Mouse (Mus musculus) retina, adult 2 months (tissue): Measurements from ENCODE around the gene Trpv1.

ENCODE experiments used
- DNase-seq: peaks from one replicate; pipeline ENCODE4 v3.0.0-alpha.2; 2012; ENCODE audit warnings: low read depth, low spot score

The Trpv1 gene

DNA sequence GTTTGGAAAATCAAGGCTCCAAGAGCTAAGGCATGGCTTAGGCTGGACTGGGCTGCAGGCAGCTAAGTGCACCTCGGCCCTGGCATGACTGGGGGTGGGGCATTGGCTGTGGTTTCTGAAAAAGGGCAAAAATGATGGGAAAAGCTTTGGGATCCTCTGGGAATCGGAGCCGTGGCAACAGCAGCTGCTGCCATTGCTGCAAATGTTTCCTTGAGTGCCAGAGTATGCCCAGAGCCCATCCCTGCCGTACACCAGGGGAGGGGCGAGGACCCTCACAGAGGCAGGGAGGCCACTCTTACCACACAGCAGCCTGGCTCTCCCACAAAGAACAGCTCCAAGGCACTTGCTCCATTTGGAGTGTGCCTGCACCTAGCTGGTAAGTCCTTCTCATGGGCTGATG is at the start of gene Trpv1:
Gene Trpv1, plus strand, starts transcription at position 301 of the 400 bp plus-strand sequence.
- no peak for DNase-seq

DNA sequence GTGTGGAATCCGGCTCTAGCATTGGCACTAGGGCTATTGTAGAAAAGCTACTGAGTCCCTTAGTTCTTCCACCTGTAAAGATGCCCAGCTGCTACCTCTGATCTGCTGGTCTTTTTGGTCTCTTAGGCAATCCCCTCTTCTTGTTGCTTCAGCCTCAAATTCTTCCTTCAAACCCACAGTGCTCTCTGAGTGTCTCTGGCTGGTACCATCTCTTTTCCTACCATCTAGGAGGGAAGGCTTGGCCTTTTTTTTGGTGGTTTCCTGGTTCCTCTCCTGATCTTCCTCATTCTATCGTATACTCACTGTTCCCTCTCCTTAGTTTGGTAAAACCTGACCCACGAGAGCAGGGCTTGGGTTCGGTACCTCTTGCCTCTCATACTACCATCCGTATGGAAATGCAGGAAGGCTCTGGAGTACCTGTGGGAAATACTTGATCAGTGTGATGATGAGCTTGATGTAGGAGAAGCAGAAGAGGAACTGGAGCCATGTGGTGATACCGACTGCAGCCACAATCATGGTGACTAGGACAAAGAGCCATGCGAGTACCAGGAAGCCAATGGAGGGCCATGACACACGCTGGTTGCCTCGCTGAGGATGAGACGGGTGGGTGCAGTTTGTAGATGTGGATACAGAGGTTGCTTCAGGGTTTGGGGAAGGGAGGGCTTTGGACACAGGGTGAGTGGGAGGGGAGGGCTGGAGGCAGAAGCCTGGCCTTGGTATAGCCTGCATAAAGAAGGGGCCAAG is 48.0 kb upstream of the Trpv1 start:
- no peak for DNase-seq

DNA sequence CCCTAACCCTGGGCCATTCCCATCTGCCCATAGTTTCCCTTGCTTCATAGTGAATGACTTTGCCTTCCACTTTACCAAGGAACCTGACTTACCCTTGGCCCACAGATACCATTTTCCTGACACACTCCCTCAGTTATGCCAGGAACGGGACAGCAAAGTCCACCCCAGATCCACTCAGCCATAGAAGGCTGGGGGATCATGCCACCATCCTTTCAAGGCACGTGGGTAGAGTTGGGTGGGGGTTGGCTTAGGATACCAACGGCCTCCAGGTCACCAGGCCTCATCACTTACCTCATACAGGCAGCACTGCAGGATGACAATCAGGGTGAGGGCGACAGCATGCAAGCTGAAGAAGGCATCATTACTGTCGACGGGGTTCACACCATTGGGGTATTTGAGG is 46.9 kb upstream of the Trpv1 start:
- no peak for DNase-seq

DNA sequence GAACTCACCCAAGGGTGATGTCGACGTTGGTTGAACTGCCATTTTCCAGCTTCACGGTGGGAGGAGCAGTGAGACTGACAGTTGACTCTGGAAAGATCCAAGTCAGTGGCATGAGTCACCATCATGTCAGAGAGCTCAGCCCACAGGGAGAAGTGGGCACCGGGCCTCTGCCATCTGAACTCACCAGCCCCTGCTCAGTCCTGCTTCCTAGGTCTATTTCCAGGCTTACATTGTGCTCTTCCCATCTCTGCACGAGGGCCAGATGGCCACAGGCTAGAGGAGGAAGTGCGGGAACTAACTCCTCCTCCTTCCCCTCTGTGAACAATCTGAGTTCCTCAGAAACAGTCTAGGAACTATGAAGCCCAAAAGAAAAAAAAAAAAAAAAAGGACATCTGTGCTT is 41.0 kb upstream of the Trpv1 start:
- no peak for DNase-seq

DNA sequence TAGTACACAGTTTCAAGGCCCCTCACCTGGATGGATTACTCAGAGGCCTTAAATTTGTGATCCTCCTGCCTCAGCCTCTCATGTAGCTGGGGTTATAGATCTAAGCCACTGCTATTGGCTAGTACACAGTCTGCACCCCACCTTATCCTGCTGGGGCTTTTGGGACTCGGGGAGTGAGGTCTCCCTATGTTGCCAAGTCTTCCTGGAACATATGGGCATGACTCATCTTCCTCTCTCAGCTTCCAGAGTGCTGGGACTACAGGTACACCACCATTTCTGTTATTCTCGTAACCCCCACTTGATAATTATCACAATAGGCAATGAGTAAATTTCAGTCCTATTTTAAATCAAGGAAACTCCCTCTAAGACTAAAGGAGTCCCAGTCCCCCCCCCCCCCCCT is 39.6 kb upstream of the Trpv1 start:
- no peak for DNase-seq

DNA sequence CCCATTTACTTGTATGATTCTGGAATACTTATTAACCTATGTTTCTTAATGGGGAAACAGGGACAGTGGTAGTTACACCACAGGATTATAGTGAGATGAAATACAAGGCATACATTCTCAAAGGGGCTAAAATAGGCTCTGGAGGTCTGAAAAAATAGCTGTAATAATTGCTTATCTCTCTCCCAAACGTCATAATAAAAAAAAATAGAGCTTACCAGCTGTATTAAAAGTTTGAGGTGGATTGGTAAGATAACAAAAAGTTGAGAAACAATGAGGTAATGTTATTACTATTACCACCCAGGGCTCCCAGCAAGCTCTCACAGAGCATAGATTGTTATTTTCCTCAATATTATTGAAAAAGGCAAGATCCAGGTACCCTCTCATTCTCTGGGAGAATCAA is 35.9 kb upstream of the Trpv1 start:
- DNase-seq = no peak

DNA sequence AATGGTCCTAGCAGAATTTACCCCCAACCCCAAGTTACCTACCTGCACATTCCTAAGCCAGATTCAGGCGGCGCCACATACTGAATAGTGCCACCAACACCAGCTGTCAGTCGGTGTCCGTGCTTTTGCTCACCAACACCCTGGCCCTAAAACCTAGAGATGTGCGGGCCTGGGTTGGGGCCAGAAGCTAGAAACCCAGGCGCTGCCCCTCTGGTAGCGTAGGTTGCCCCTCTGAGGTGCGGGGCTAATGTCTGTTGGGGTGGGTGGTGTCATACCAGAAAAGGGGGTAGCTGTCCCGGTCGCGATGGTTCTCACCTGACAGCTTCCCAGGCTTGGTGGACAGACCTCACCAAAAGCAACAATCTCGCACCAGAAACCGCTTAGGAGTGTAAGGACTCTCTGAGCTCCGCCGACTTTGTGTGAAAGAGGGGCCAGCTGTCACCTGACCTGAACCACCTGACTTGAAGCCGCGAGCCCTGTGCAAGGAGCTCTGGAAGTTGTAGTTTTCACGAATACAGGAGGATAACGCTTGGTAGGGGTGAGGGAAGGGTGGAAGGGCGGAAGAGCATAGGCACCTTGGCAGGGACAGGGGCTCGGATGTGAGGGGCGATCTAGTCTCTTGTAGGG is 35.4 kb upstream of the Trpv1 start, which contains the start of gene Ctns:
Gene Ctns, minus strand, starts transcription at position 440 of the 627 bp plus-strand sequence.
- DNase-seq = peak; percentile 81

DNA sequence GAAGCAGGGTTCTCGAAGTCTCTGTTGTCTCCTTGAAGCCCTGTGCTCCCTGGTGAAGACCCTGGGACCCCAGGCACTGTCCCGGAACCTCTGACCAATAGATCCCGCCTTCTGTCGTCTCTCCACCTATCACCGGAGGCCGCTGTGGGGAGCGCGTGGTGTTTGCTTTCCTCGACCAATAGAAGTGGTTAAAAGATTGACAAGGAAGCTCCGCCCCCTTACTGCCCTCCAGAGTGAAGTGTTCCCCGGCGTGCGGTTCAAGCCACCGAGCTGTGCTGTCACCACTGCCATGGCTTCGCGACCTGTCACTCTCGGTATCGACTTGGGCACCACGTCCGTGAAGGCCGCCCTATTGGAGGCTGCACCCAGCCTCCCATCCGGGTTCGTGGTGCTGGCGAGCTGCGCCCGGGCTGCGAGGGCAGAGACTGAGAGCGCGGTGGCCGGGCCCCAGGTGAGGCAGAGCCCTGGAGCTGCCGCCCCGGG is 34.8 kb upstream of the Trpv1 start, which contains the start of gene Shpk:
Gene Shpk, plus strand, starts transcription at position 231 of the 483 bp plus-strand sequence.
- DNase-seq = peak; percentile 85

DNA sequence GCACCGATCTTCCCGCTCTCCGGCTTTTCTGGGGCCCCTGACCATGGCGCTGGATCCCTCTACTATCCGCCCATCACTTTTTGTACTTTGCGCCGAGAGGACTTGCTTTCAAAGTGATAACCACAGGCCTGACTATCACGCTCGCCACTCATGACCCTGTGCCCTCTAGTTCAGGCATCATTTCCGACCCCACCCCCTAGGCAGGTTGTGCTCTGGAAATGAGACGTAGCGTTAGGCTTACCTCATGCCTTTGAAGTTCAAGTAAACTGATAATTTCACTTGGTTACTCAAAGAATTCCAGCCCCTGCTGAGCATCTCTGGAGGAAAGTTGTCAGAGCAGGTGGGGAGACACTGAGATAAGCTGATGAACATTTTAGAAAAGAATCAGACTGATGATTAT is 34.2 kb upstream of the Trpv1 start:
- DNase-seq = no peak

DNA sequence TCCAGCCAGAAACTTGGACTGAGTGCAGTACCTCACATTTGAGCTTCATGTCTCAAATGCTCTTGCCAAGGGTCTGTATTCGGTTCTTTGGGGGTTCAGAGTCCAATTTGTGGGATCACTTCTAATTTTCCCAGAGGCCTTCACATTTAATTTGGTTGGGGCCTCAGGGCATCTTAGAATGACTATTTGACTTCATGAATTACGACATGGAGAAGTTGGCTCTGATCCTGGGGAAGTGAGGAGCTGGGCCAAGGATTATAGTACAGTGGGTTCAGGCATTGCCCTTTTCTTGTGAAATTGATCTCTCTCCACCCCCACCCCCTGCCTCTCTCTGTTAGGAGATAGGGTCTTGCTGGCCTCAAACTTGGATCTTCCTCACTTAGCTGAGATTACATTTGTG is 33.1 kb upstream of the Trpv1 start:
- no peak for DNase-seq

DNA sequence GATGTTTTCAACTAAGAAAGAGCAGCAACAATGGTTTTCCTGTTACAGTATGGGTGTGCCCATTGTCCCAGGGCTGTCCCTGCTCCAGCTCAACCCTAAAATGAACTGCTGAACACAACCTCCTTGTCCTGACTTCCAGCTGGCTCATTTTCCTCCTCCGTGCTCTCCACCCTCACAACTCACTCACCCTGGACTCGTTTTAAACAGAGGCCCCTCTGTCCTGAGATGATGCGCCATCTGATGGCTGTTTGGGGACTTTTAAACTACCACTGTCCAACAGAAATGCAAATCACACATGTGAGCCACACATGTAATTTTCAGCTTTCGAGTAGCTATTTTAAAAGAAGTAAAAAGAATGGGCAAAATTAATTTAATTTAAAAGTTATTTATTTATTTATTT is 32.5 kb upstream of the Trpv1 start:
- DNase-seq = no peak

DNA sequence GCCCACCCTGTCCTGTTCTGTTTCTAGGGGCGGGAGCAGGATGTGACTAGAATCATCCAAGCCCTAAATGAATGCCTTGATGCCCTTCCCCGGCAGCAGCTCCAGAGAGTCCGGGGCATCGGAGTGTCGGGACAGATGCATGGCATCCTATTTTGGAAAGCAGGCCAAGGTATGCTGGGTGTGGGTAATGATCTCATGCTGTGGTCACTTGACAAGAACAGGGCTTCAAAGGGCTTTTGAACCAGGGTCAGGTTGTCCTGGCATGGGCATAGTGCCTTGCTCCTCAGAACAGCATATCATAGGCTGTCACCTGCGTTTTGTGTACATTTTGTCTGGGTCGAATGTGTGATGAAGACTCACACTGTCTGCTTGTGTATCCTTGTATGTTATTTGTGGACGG is 30.2 kb upstream of the Trpv1 start:
- DNase-seq = no peak

DNA sequence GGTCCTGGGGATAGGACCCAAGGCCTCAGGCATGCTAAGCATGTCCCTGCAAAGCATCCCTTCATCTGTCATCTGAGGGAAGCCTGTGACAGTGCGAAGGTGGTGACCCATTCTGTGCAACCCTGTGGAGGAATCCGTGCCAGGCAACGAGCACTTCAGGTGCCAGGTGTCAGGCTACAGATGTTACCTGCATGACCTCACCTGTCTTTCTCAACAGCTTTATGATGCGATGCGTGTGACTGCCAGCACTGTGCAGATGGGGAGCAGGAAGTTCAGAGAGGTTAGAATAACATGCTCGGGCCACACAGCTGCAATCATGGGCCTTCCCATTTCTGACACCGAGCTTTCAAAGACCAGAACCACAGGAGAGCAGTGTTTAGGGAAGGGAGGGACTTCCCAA is 28.9 kb upstream of the Trpv1 start:
- DNase-seq = no peak

DNA sequence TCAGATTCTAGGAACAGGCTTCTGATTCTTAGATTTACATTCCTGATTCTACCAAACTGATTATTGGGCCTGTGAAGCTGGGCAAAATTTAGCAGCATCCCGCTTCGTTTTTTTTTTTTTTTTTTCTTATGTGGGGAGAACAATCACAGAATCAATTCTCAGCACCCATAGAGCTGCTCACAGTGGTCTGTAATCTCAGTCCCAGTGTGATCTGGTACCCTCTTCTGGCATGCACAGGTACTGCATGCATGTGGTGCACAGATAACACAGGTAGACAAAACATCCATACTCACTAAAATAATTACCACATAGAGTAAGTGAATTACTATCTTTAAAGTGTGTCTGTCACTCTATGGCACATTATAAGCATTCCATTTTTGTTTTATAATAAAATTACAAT is 26.5 kb upstream of the Trpv1 start:
- no peak for DNase-seq

DNA sequence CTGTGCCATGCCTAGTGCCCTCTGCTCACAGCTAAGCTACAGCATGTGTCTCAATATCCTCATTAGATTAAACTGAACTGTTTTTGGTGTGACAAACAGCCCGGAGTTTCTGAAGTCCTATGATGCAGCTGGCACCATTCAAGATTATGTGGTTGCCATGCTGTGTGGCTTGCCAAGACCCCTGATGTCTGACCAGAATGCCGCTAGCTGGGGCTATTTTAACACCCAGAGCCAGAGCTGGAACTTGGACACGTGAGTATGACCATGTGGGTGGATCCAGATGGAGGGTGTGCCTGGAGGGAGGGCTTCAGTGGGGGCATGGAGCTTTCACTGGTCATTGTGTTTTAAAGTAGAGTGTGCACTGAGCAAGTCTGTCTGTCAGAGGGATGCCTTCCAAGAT is 20.1 kb upstream of the Trpv1 start:
- DNase-seq = no peak

DNA sequence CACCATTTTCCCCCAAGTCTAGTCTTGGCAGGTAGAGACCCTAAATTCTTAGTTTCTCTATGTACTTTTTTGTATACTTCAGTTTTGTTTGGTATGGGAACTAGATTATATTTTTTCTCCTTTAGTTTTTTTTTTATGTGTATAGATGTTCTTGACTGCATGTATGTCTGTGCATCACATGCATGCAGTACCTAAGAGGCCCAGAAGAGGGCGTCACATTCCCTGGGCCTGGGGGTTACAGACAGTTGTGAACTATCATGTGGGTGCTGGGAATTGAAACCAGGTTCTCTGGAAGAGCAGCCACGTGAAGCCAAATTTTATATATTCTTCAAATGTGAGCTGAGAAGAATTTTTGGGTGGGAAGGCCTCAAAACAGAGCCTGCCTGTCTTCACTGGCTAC is 14.4 kb upstream of the Trpv1 start:
- no peak for DNase-seq

DNA sequence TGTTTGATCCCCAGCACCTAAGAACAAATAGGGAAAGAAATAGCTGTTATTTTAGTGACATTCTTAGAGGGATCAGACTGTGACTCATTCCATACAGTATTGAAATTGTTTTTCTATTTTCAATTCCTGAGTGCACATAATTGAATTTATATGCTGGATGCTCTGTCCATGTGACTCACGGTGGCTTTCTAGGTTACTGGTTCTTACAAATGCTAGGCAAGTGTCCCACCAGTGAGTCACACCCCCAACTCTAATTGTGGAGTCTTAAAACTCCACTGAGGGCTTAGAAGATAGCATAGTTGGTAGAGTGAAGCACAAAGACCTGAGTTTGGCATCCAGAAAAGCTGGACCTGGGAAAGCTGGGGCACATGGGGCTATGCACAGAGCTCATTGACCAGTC is 13.4 kb upstream of the Trpv1 start:
- DNase-seq = no peak

DNA sequence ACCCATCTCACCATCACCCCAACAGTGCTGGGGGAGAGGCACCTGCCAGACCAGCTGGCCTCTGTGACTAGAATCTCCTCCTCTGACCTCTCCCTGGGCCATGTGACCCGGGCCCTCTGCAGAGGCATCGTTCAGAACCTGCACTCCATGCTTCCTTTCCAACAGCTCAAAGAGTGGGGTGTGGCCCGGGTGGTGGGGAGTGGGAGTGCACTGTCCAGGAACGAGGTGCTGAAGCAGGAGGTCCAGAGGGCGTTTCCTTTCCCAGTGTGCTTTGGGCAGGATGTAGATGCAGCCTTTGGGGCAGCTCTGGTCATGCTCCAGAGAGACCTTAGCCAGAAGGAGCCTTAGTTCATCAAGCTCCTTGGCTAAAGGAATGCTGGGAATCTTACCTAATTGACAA is 11.2 kb upstream of the Trpv1 start:
- DNase-seq = no peak

DNA sequence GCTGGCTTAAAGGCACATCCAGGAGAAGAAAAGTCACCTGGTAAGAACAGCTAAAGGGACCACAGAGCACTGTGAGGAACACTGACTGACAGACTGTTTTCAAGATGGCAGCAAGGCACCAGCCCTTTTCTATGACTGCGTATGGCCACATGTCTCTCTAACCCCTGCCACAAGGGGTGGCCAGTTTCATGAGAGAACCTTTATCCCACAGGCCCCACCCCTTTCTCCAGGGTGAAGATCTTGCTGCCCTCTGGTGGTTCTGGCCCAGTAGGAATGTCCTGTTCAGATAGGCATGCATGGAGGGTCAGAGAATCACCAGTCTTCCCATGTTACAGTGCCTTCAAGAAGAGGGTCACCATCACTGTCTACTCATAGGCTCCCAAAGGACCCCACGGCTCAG is 10.1 kb upstream of the Trpv1 start:
- no peak for DNase-seq

DNA sequence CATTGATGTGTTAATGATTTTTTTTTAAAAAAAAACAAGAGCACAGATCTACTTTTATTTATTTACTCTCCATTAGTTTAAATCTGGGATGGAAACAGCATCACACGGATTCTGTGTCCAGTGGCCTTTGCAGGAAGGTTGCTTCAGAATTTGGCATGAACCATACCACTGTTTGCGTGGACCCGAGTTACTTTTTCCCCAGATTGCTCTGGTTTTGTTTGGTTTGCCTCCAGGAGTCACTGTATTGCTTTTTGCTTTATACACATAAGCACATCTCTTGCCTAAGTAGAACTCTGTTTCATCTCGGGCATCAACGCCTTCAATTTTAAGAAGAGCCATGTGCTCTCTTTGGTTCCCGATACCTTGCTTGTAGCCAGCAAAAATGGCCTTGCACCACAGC is 8.2 kb upstream of the Trpv1 start:
- no peak for DNase-seq

DNA sequence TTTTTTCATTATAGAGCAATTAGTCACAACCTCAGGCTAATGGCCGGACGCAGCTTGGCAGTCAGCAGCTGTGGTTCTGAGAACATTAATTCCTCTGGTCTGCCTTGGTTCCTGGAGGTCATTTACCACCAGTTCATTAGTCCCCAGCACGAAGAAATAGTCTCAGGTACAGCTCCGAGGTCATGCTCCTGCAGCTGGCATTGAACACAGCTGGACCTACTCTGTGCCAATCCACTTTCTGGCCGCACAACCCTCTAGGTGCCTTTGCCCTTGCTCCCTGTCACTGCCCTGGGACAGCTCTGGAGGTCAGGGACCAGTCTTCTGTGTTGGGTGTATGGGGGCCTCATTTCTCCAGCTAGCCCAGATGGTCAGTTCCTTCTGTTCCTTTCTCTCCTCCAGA is 5.2 kb upstream of the Trpv1 start:
- DNase-seq = no peak

DNA sequence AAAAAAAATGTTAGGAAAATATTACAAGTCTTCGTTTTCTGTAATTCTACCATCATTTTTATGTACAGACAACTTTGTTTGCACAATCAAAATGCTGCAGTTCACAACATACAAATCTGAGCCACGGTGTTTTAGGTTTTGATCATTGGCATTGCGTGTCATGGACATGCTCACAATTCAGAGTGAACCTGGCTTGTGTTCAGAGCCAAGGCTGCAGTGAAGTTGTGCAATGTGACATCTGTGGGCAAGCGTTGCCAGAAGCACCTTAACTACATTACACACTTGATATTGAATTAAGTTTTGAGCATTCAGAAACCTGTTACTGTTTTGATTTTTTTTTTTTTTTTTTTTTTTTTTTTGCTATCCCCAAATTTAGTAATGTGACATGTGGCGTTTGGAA is 4.0 kb upstream of the Trpv1 start:
- no peak for DNase-seq

DNA sequence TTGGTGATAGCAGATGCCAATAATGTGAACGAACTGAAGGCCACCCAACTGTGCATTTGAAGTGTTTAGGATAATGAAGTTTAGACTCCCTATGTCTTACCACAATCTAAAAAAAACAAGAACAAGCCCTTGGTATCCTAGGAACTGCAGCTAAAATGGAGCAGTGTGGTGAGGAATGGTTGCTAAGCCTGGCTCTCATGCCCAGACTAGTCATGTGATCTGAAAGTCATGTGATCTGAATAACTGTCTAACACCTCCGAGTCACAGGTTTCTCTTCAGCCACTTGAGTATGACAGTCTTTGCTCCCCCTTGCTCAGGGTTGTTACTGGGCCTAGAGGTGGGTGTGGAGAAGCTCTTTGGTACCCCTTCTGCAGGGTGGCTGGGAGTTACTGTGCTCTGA is 1.6 kb upstream of the Trpv1 start:
- no peak for DNase-seq
